Mouse (Mus musculus): ENCODE results near the gene Cxcr5.
A peak's percentile ranks its signal among the peaks of the same experiment; 100 is the strongest.

Gene Cxcr5

DNA sequence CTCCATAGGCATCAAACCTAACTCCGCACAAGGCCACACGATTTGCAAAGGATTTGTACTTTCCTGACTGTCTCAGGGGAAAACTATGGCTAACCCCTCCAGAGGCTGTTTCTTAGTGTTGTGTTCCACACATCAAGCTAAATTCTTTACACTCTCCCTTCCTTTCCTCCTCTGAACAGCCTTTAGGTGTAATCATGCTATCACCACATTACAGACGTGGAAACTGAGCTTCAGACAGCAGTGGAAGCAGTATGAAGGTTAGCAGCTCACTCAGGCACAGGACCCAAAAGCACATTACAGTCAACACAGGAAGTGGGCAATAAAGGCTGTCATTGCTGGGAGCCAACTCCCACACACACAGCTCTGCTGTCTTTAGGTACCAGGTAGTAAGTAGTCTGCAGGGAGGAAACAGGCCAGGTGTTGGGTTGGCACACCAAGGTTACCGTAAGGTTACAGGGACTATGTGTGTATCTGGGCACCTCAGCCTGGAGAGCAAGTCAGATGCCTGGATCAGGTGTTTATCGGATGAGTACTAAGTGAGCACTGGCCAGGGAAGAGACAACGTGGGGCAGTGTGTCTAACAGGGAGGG lies 28.6 kb downstream of the Cxcr5 start:
- no peak for DNase-seq

DNA sequence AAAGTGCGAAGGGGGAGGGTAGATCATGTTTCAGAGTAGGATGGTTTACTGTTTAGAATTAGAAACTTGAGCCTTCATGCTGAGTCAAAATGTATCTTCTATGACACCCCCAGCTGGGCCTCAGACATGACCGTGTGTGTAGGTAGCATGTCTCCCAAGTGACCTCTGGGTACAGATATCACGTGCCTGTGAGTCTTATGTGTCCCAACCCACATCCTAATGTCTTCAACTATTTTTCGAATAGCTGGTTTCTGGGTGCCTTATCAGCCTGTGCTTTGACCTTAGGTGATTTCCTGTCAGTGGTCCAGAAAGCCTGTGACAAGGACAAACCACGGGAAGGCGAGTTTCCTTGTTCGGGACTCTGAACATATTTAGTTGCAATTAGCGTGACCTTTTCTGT lies 33.3 kb downstream of the Cxcr5 start:
- DNase-seq = no peak

DNA sequence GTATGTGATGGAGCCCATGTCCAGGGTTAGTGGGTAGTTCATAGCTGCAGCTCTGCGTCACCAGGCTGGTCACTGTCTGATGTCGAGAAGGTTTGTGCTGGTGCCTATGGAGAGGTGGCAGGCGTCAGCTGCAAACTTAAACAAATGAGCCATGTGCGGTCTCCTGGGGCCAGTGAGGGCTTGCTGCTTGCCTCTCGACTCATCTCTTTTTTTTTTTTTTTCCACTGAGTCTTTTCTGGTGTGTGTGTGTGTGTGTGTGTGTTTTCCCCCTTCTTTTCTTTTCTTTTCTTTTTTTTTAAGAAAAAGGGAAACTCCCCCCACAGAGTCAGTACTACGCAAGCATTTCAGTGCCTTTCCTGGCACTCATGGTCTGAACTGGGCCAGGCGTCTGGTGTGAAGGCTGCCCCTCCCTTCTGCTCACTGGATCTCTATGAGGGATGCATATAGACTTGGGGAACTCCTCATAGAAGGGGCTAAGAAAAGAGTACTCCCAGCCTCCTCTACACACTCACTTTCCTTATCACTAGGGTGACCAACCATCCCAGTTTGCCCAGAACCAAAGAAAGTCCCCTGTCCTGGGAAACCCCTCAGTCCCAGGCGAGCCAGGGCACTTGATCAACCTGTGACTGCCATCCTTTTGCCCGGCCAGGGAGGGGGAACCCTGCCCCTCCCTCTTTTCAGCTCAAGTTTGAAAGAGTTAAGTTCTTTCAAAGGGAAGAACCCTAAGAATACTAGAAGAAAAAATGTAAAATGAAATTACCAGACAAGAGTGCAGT lies 35.2 kb downstream of the Cxcr5 start:
- DNase-seq = no peak

DNA sequence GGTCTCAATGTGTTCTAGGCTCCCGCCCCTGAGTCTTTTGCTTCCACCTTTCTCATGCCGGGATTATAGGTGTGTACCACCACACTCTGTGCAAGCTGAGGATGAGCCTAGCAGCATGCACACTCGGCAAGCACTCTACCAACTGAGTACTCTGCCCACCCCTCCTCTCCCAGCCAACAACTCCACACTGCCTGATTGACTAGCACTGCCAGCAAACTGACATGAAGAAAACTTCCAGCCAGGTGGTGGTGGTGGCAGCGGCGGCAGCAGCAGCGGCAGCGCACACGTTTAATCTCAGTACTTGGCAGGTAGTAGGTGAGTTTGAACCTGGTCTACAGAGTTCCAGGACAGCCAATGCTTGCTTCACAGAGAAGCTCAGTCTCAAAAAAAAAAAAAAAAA lies 36.1 kb downstream of the Cxcr5 start:
- DNase-seq = no peak

DNA sequence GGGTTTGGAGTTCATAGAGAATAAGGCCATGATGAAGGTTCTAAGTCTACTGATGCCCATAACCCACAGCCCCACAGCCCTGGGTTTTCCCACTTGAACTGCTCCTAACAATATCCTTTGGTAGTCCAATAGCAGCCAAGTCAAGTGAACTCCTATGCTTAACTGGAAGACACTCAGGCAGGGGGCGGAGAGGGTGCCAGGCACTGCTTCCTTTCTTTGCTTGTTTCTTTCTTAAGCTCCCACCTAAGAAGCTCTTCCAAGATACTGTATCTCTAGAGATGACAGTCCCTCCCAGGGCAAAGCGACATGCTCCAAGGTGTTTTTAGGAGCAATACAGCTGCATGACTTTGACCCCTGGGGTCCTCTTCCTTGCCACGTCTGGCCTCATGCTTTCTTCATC lies 36.7 kb downstream of the Cxcr5 start:
- DNase-seq = no peak

DNA sequence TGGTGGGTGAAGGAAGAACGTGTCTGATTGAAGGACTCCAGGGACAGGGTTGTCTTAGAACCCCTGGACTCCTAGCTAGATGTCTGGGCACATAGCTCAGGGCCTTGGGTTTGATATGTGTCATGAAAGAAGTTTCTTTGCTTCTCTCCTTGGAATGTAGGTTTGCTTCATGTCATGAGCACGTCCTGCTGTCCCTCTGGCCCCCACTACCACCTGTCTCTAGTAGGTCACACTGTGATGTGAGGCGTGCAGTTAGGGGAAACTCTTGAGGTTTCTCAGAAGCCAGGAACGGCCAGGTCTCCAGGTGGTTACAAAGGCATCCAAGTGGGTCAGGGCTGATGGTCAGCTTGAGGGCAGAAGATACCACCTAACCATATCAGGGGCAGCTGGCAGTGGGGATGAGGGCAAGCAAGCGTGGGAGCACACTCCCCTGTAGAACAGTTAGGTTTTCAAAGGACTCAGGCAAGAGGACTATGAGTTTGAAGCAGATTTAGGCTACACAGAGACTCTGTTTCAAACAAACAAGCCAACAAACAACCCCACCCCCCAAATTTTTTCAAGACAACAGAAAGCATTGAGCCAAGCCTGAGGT lies 37.3 kb downstream of the Cxcr5 start:
- DNase-seq = no peak

DNA sequence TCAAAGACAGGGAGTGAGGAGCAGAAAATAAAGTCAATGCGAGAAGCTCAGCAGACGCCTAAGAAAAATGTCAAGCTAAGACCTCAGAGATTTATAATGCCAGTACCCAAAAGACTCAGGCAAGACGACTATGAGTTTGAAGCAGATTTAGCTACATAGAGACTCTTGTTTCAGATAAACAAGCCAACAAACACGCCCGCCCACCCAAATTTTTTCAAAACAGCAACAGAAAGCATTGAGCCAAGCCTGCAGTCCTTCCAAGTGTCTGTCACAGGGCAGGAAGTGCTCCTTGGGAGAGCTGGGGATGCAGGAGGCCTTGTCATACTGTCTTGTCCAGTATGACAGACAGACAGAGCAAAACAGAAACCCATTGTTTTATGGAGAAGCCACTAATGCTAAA lies 38.0 kb downstream of the Cxcr5 start:
- no peak for DNase-seq

DNA sequence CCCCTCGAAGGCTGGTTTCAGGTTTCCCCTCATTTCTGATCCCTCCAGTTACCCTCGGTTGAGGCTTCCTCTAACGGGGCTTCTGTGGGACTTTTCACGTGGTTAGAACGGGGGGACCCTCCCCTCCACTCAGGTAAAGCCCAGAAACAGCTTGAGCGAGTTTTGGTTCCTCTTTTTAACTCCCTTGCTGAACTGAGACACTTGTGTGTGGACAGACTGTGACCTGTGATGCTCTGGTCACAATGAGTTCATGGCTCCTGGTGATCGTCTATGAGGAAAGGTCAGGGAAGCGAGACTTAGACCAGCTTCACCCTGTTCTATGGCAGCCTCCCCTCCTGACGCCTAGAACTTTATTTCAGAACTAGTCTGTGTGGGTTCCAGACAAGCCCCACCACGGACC lies 39.8 kb downstream of the Cxcr5 start:
- DNase-seq = no peak

DNA sequence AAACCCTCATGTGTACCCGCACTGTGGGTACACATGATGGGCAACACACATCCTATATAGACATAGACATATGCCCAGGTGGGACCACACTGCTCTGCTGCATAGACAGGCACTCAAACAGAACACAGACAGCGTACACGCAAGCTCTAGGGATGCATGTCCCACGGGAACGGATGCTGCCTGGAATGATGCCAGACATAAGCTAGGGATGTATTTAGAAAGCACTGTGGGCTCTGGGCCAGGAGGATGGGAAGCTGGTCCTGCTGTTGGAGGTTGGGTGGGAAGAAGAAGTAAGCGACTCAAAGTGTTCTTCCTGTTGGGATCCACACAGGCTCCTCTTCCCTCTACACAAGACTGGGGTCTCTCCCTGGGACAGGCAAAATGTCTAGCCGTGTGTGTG lies 43.6 kb downstream of the Cxcr5 start:
- no peak for DNase-seq

DNA sequence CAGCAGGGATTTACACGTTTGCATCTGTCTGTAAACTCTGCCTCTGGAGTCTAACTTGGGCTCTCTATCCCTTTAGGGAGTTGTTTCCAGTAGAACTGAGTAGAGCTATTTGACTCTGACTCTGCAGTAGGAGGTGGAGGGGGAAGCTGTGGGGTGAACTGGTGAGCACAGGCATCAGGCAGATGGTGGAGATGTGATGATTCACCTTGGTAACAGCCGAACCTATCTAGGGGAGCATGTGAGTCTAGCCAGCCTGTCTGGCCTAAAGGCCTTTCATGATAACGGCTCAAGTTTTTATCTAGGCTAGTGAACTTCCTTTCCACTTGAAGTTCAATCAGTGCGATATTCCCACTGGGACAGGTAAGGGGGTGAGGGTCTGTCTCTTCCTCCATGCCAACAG lies 44.3 kb downstream of the Cxcr5 start:
- DNase-seq = no peak

DNA sequence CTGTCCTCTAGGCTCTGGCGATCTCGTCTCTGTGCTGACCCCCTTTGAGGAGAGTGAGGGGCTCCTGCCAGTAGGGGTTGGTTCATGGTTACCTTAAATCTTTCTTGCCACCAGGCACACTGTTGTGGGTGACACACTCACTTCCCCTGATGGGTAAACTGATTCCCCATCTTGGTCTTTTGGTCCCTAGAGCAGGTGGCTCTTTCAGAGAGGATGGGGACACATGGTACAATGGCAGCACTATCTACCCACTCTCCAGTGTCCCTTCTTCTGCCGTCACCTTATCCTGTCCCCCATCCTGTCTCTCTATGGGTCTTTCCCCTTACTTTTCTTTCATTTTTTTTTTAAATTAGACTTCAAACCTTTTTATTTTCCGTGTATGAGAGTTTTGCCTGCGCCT lies 45.8 kb downstream of the Cxcr5 start:
- DNase-seq = no peak

DNA sequence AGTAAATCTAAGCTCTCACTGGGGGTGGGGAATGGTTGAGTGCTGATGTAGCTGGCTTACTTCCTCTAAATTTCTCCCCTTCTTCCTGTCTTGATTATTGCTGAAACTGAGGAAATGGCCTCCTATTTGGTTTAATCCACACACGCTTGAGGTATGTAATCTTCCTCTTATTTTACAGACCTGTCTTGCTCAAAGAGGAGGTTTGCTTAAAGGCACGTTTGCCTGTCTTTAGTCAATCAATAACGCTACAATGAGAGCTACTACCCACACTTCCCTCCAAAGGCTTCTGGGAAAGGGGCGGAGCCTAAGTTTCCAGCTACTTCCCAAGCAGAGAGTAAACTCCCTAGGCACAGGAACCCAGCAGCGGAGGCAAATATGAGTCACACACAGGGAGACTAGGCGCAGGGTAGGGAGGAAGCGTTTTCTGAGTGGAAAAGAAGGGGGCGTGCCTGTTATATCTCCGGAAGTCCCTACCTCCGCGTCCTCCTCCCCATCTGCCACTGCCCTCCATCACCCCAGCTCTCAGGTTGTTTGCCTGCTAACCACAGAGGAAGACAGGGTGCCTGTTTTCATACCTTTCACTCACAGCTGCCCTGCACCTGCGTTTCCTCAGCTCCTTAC lies 46.4 kb downstream of the Cxcr5 start:
- no peak for DNase-seq

DNA sequence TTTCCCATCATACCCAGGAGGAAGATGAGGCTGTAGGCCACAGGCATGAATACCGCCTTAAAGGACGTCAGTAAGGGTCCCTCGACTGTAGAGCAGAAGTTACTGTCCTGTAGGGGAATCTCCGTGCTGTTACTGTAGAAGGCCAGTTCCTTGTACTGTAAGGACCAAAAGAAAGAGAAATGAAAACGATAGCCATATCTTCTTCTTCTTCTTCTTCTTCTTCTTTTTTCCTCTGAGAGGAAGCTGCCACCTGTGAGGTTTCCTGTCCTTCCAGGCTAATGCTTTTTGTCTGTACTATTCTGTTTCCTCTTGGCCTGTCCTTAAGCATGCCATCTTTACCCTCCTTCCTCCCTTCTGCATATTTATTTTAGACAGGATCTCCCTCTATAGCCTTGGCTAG lies 47.5 kb downstream of the Cxcr5 start:
- no peak for DNase-seq

DNA sequence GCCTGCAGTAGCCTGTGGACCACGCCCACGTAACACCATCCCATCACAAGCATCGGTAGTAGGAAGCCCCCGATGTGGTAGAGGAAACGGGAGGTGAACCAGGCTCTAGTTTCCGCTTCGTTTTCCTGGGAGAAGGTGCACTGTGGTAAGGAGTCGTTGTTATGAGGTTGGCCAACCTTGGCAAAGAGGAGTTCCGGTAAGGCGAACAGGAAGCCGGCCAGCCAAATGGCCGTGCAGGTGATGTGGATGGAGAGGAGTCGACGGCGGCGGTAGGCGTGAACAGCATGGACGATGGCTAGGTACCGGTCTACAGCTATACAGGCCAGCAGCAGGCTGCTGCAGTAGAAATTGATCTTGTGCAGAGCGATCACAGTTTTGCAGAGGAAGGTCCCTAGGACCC lies 48.1 kb downstream of the Cxcr5 start:
- no peak for DNase-seq

DNA sequence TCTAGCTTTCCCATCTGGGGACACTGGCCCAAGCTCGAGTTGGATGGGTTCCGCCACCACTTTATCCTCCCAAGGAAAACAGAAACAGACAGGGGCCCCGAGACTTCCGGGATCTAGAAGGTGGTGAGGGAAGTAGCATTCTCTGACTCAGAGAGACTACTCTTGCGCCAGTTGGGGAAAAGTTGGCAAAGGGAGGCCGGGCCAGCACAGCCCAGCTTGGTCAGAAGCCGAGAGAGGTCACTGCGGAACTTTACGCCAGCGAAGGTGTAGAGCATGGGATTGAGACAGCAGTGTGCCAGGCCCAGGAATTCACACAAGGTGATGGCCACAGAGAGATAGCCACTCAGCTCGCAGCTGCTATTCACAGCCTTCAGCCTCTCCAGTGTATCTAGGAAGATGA lies 48.6 kb downstream of the Cxcr5 start:
- no peak for DNase-seq

DNA sequence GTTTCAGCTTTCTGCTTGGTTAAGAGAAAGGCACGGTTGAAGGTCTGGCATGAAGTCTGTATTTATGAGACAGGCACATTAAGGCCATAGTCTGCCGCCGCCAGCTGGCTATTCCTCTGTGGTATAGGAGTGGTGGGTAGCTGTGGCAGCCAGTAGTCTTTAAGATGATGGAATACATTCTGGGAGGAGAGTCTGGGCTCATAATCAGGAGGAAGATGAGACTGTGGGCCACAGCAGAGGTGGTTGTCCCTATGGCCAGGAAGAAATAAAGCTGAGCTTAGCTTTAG lies 49.0 kb downstream of the Cxcr5 start:
- DNase-seq = no peak

DNA sequence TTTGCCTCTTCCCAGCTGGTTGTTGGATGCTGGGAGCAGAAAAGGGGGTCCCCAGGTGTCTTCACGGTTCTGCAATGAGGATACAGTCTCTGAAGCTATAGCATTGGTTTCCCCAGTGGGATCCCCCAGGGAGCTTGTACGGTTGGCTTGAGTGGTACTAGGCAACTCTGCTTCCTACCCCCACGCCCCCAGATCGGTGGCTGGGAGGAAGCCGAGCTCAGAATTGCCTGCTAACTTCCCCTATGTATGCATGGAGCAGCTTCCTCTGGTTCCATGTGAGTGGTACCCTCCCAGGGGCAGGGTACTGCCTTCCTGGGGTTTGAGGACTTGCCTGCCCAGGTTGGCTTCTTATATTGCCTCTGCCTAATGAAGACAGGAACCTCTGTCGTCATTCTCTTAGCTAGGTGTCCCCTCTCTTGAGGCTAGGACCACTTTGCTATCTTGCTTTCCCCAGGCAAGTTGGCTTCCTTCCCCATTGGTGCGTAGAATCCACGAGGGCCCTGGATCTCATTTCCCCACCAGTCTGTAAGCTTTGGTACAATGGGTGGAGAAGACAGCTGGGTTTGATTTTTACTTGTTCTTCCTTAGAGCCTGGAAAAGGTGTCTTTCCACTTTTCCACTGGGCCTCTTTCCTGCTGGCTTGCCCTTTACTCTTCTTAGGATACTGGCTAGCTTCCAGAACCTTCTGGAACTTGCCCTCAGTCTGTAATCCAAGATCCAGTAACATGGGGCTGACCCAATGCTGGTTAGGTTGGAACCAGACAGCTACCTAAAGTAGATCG lies 49.6 kb downstream of the Cxcr5 start:
- DNase-seq = no peak

DNA sequence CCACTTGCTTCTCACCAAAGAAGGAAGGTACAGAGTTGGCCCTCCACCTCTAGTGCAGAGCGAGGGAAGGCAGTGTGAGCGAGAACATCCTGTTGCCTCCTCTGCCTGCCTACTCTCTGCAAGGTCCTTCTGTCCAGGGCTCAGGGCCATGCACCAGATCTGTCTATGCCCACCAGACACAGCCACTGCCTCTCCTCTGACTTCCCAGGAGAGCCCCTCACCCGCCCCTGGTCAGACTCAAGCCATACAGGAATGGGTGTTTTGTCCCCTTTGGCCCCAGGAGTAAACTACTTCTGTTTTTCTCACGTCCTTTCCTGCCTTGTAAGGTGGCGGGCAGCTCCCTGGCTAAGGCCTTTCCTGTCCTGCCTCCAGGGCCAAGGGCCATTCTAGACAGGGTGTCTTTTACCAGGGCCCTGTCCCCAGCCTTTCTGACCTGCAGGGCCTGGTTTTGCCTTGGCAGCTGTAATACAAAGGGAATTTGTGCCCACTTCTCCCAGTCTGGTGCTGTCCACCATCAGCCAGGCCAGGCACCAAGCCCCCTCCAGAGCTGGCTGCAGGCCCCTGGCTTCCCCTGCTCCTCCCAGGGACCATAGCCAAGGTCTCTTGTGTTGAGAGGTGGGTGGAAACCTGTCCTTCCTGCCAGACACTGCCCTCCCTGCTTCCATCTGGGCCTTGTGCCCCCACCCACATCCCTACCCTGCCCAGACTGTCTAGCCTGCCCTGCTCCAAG lies 50.6 kb downstream of the Cxcr5 start:
- peak; percentile 62 for DNase-seq

DNA sequence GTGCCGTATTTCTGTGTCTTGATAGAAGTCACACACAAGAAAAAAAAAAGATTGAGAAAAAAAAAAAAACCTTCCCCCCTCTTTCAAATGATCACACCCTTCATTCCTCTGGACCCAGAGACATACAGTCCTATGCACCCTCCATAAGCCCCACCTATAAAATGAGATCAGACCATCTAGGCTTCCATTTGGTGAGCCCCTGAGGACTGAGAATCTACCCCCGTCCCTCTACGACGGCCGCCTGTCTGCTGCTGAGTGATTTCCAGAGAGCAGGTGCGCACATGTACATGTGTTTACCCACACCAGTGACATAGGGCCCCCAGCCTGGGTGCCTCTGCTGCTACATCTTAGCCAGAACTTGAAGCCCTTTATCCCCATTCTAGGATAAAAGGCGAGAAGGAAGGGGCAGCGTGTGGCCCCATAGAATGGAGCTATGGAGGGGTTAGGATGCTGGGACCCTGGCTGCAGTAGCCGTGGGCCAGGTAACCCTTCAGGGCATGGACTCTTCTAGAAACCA lies 51.3 kb downstream of the Cxcr5 start:
- no peak for DNase-seq

DNA sequence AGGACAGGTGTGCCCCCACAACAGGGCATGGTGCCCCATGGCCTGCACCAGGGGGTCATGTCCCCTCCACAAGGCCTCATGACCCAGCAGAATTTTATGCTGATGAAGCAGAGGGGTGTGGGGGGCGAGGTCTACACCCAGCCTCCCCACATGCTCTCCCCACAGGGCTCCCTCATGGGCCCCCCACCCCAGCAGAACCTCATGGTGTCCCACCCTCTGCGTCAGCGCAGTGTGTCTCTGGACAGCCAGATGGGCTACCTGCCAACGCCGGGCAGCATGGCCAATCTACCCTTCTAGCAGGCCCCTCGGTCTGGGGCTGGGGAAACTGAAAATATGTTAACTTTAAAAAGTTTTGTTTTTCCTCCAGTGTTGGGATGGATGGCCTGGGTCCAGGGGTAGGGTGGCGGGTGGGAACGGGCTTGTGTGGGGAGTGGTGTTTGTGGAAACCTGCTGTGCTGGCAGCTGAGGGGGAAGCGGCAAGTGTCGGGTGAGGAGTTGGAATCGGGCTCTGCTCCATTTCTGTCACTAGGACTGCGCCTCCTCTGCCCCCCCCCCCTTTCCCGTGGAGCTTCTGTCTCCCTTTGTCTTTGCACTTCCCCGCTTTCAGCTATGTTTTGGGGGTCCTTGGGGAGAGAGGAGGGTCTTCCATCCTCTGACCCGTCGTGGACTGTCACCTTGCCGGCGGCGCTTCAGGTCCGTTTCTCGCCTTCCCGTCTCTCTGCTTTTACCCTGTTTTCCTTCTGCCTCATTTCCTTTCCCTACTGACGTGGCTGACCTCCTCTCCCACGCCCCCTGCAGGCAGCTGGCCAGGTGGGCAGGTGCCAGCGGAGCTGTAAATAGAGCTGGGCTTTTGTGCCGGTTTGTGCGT lies 52.0 kb downstream of the Cxcr5 start:
- peak; percentile 90 for DNase-seq

DNA sequence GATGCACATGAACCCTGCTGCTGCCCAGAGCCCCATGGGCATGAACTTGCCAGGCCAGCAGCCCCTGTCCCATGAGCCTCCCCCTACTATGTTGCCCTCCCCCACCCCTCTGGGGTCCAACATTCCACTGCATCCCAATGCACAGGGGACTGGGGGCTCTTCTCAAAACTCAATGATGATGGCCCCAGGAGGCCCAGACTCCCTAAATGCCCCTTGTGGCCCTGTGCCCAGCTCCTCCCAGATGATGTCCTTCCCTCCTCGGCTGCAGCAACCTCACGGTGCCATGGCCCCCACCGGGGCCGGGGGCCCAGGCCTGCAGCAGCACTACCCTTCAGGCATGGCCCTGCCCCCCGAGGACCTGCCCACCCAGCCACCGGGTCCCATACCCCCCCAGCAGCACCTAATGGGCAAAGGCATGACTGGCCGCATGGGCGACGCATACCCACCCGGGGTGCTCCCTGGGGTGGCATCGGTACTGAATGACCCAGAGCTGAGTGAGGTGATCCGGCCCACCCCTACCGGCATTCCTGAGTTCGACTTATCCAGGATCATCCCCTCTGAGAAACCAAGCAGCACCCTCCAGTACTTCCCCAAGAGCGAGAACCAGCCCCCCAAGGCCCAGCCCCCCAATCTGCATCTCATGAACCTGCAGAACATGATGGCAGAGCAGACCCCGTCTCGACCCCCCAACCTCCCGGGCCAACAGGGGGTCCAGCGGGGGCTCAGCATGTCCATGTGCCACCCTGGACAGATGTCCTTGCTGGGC lies 52.8 kb downstream of the Cxcr5 start:
- peak; percentile 46 for DNase-seq
